Mouse (Mus musculus) heart, adult 2 months (tissue): ENCODE data around the gene Mettl7a1.

Source experiments
- CTCF ChIP-seq: fragments of 200-600 bp; IDR thresholded peaks from 2 replicates; pipeline ENCODE4 v1.8.1; 2022; ENCODE audit warnings: antibody characterized with exemption, mild to moderate bottlenecking, moderate library complexity
- EP300 ChIP-seq: fragments of 200-500 bp; IDR thresholded peaks from 2 replicates; pipeline ENCODE4 v1.6.1; 2011; ENCODE audit warnings: low read depth, low read length, control low read depth; ENCODE audit not compliant: insufficient read depth
- POLR2A ChIP-seq: fragments of 200-500 bp; IDR thresholded peaks from 2 replicates; pipeline ENCODE4 v1.6.1; 2011; ENCODE audit warnings: mild to moderate bottlenecking, low read depth, low read length, control low read depth; ENCODE audit not compliant: insufficient read depth

- TF ChIP-seq CTCF = no peak
- no peak for TF ChIP-seq POLR2A
- TF ChIP-seq EP300 = no peak
Observed at GRCm38 (mm10) chr15:100312346-100312745, 8.4 kb downstream of the Mettl7a1 start.
